Comparison of ENCODE assay signal across 8 mouse cellular contexts in genomic region chr11:5540331-5540730, GRCm38 (mm10). TPM values are rescaled to one million over a fixed set of nuclear protein-coding genes. Genes with fewer than 3 reads are reported as not detected.
DNase-seq lines count a peak whose midpoint lies in the region; ATAC-seq and TF ChIP-seq lines count a peak whose summit lies in the region.

No protein-coding gene starts in this region.

- H3K4me2 ChIP-seq in forebrain, embryonic 16.5 days (ENCODE audit: low read length) = peak overlapping the region; percentile 59
- H3K4me2 ChIP-seq in liver, embryonic 14.5 days (ENCODE audit: low read depth) = peak overlapping the region; percentile 71

- peak overlapping the region; percentile 97 for H3K4me3 ChIP-seq in heart, embryonic 10.5 days
- H3K4me3 ChIP-seq in E14TG2a.4 (replicated peaks; ENCODE audit: low read length) = peak overlapping the region; percentile 90
- peak overlapping the region; percentile 92; the same call in 1 of the 2 replicates for H3K4me3 ChIP-seq in forebrain, embryonic 16.5 days (replicated peaks; ENCODE audit: low read length)
- peak overlapping the region; percentile 74 to 81; a peak in 3 of 4 replicates for H3K4me3 ChIP-seq in liver, embryonic 14.5 days (ENCODE audit: insufficient read depth in 1 of 2, low read depth in 2 of 2, low read length in 2 of 2)

- H3K4me1 ChIP-seq in heart, embryonic 10.5 days = peaks cover 11% of the 10 kb centered on the region
- H3K4me1 ChIP-seq in E14TG2a.4 (replicated peaks; ENCODE audit: low read depth, low read length) = peaks cover 76% of the 10 kb centered on the region
- peaks cover 13% of the 10 kb centered on the region for H3K4me1 ChIP-seq in forebrain, embryonic 16.5 days (replicated peaks; ENCODE audit: control insufficient read depth, insufficient read depth, low read length)
- H3K4me1 ChIP-seq in liver, embryonic 14.5 days (replicated peaks; ENCODE audit: control insufficient read depth in 2 of 2, insufficient read depth in 2 of 2, low read length in 1 of 2) = peaks cover 15 to 24% of the 10 kb centered on the region in 2 experiments

- DNase-seq in heart, embryonic 10.5 days (ENCODE audit: low spot score) = no peak
- no peak for DNase-seq in heart, postnatal 36 days
- DNase-seq in liver, embryonic 14.5 days (ENCODE audit: low read depth in 3 of 3, low spot score in 3 of 3) = no peak
- DNase-seq in layer of hippocampus, postnatal 14 days (ENCODE audit: low spot score in 2 of 2) = no peak
- DNase-seq in kidney, postnatal 14 days = no peak

- H3K27ac ChIP-seq in heart, embryonic 10.5 days = no peak overlapping the region
- no peak overlapping the region for H3K27ac ChIP-seq in forebrain, embryonic 16.5 days (ENCODE audit: low read length)
- no peak overlapping the region for H3K27ac ChIP-seq in liver, embryonic 14.5 days

- no peaks in the 10 kb centered on the region for H3K9me3 ChIP-seq in heart, embryonic 10.5 days
- H3K9me3 ChIP-seq in E14TG2a.4 (ENCODE audit: low read length) = no peaks in the 10 kb centered on the region
- no peaks in the 10 kb centered on the region for H3K9me3 ChIP-seq in forebrain, embryonic 16.5 days (ENCODE audit: control insufficient read depth, low read length)
- no peaks in the 10 kb centered on the region for H3K9me3 ChIP-seq in liver, embryonic 14.5 days (ENCODE audit: control insufficient read depth, low read length)

- no peak for ATAC-seq in forebrain, embryonic 16.5 days
- ATAC-seq in liver, embryonic 14.5 days (ENCODE audit: insufficient read depth) = no peak
- ATAC-seq in CD4-positive, CD25-positive, alpha-beta regulatory T cell, adult 4 months = no peak

- H3K36me3 ChIP-seq in heart, embryonic 10.5 days = peaks cover 18% of the 10 kb centered on the region; the same call in 1 of the 2 replicates
- peaks cover 46% of the 10 kb centered on the region for H3K36me3 ChIP-seq in E14TG2a.4 (ENCODE audit: insufficient read depth, low read length)
- no peaks in the 10 kb centered on the region for H3K36me3 ChIP-seq in forebrain, embryonic 16.5 days (ENCODE audit: control insufficient read depth, insufficient read depth)
- H3K36me3 ChIP-seq in liver, embryonic 14.5 days (replicated peaks; ENCODE audit: control insufficient read depth, insufficient read depth, low read depth) = peaks cover 16% of the 10 kb centered on the region

- intact Hi-C loops in heart, postnatal 36 days (cut with DNase I) = no loop called here

- H3K27me3 ChIP-seq in heart, embryonic 10.5 days (ENCODE audit: insufficient read depth, poor library complexity, severe bottlenecking) = no peaks in the 10 kb centered on the region
- H3K27me3 ChIP-seq in E14TG2a.4 (ENCODE audit: insufficient read depth, low read length) = no peaks in the 10 kb centered on the region
- H3K27me3 ChIP-seq in forebrain, embryonic 16.5 days (replicated peaks; ENCODE audit: control insufficient read depth, insufficient read depth, low read length) = no peaks in the 10 kb centered on the region
- H3K27me3 ChIP-seq in liver, embryonic 14.5 days (ENCODE audit: control insufficient read depth, insufficient read depth, low read length) = no peaks in the 10 kb centered on the region

- 59% methylated on average over 4 of the region's 4 CpGs for WGBS in heart, embryonic 10.5 days
- 42% methylated on average over 4 of the region's 4 CpGs for WGBS in forebrain, embryonic 16.5 days
- WGBS in liver, embryonic 14.5 days (ENCODE audit: insufficient replicate concordance) = 33% methylated on average over 4 of the region's 4 CpGs

- no peak for TF ChIP-seq CTCF in E14TG2a.4 (conservative IDR thresholded peaks at IDR 0.05; ENCODE audit: low read length)
- TF ChIP-seq CTCF in liver, embryonic 14.5 days (IDR thresholded peaks at IDR 0.05; ENCODE audit: low read depth) = no peak

- H3K9ac ChIP-seq in forebrain, embryonic 16.5 days (replicated peaks; ENCODE audit: low read depth, low read length) = no peak overlapping the region
- peak overlapping the region; percentile 79 for H3K9ac ChIP-seq in liver, embryonic 14.5 days (replicated peaks)

- TF ChIP-seq EP300 in liver, embryonic 14.5 days (IDR thresholded peaks at IDR 0.05; ENCODE audit: low read depth) = no peak

RNA-seq across cellular contexts. Expression of gene Ccdc117, which starts 1.7 kb away (rescaled TPM):
- 14.7 and 23.4 TPM in 2 replicates for polyA plus RNA-seq in heart, embryonic 10.5 days (2016; fragmentation: Nextera tagmentation; extraction: Ambion mirVana)
- 10 to 100 TPM; 19.5 to 23.2 TPM for total RNA-seq in heart, postnatal 36 days (2021)
- polyA plus RNA-seq in forebrain, embryonic 16.5 days (2015; fragmentation: Nextera tagmentation; extraction: Ambion mirVana) = 12.3 and 15.5 TPM in 2 replicates
- polyA plus RNA-seq in liver, embryonic 14.5 days (2012; rRNA removed) = 3.9 and 6.3 TPM in 2 replicates
- polyA plus RNA-seq in liver, embryonic 14.5 days (2014; fragmentation: Nextera tagmentation; extraction: Ambion mirVana) = 7.5 and 8.5 TPM in 2 replicates
- 10 to 100 TPM in 1 of 2 experiments, 1 to 10 TPM in 1; 8.8 to 12.1 TPM for total RNA-seq in layer of hippocampus, postnatal 14 days (2021)
- 1 to 10 TPM; 2.9 to 5.2 TPM for polyA plus RNA-seq in CD4-positive, CD25-positive, alpha-beta regulatory T cell, adult 4 months (2017; shearing (Covaris generic))

RNA-seq across cellular contexts. Expression of gene Xbp1, which starts 19.9 kb away (rescaled TPM):
- 131 and 174 TPM in 2 replicates for polyA plus RNA-seq in heart, embryonic 10.5 days (2016; fragmentation: Nextera tagmentation; extraction: Ambion mirVana)
- total RNA-seq in heart, postnatal 36 days (2021) = 10 to 100 TPM; 59.2 to 65.2 TPM
- polyA plus RNA-seq in forebrain, embryonic 16.5 days (2015; fragmentation: Nextera tagmentation; extraction: Ambion mirVana) = 135 and 146 TPM in 2 replicates
- 32.0 and 33.6 TPM in 2 replicates for polyA plus RNA-seq in liver, embryonic 14.5 days (2012; rRNA removed)
- polyA plus RNA-seq in liver, embryonic 14.5 days (2014; fragmentation: Nextera tagmentation; extraction: Ambion mirVana) = 87.4 and 92.5 TPM in 2 replicates
- 10 to 100 TPM; 72.9 to 88.1 TPM for total RNA-seq in layer of hippocampus, postnatal 14 days (2021)
- 10 to 100 TPM; 38.9 to 44.7 TPM for polyA plus RNA-seq in CD4-positive, CD25-positive, alpha-beta regulatory T cell, adult 4 months (2017; shearing (Covaris generic))

RNA-seq across cellular contexts. Expression of gene Ankrd36, which starts 29.2 kb away (rescaled TPM):
- polyA plus RNA-seq in heart, embryonic 10.5 days (2016; fragmentation: Nextera tagmentation; extraction: Ambion mirVana) = 0.38 and 0.97 TPM in 2 replicates
- total RNA-seq in heart, postnatal 36 days (2021) = not detected
- polyA plus RNA-seq in forebrain, embryonic 16.5 days (2015; fragmentation: Nextera tagmentation; extraction: Ambion mirVana) = not detected in 2 replicates
- polyA plus RNA-seq in liver, embryonic 14.5 days (2012; rRNA removed) = 0.17 and 0.66 TPM in 2 replicates
- 0.80 and 1.2 TPM in 2 replicates for polyA plus RNA-seq in liver, embryonic 14.5 days (2014; fragmentation: Nextera tagmentation; extraction: Ambion mirVana)
- total RNA-seq in layer of hippocampus, postnatal 14 days (2021) = not detected
- not detected for polyA plus RNA-seq in CD4-positive, CD25-positive, alpha-beta regulatory T cell, adult 4 months (2017; shearing (Covaris generic))
